Comparison of ENCODE assay signal across 15 mouse cellular contexts in the genomic region with DNA sequence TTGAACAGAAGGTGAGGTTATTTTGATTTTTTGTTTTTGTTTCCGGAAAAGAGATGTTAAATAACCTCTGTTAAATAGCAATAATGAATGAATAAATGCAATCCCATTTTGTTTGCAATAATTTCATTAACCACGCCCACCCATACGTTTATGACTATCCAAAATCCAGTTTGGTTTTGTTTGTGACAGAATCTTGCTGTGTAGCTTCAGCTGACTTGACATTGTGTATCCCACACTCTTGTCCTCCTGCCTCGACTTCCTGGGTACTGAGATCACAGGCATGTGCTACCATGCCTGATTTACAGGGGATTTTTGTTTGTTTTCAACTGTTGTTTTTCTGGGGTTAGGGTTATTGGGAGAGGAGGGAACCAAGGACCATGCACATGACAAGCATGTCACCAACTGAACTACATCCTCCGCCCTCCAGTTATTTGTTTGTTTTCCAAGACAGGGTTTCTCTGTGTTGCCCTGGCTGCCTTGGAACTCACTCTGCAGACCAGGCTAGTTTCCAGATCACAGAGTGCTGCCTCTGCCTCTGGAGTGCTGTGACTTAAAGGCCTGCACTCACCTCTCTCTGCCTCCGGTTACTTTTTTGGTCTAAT. TPM values are rescaled to one million over a fixed set of nuclear protein-coding genes. Genes with fewer than 3 reads are reported as not detected.
DNase-seq lines count a peak whose midpoint lies in the region; ATAC-seq and TF ChIP-seq lines count a peak whose summit lies in the region.
"Had no signal": no experiment of that assay in that cellular context is flagged by ENCODE, and none has a peak within 500 bp of the region (broad histone marks: within the 10 kb centered on the region; RNA-seq: fewer than 3 reads in every experiment).

No protein-coding gene starts in this region.

- H3K9ac ChIP-seq in stomach, postnatal 0 days (ENCODE audit: low read length) = no peak overlapping the region

- H3K4me3 ChIP-seq in megakaryocyte, embryonic 14.5 days (replicated peaks) = peak overlapping the region; percentile 54
- no peak overlapping the region for H3K4me3 ChIP-seq in brown adipose tissue, adult 24 weeks (ENCODE audit: insufficient read depth, low read depth, low read length)
- H3K4me3 ChIP-seq in stomach, postnatal 0 days (ENCODE audit: low read depth, low read length) = no peak overlapping the region
- H3K4me3 ChIP-seq in embryonic facial prominence, embryonic 10.5 days = no peak overlapping the region

- H3K4me1 ChIP-seq in megakaryocyte, embryonic 14.5 days = peaks cover 52% of the 10 kb centered on the region
- H3K4me1 ChIP-seq in brown adipose tissue, adult 24 weeks (ENCODE audit: control insufficient read depth, insufficient read depth, insufficient read length, low read length) = peaks cover 6% of the 10 kb centered on the region
- peaks cover 4% of the 10 kb centered on the region; the same call in 1 of the 2 replicates for H3K4me1 ChIP-seq in stomach, postnatal 0 days (replicated peaks; ENCODE audit: control insufficient read depth, insufficient read depth)
- H3K4me1 ChIP-seq in embryonic facial prominence, embryonic 10.5 days = peaks cover 28% of the 10 kb centered on the region

- TF ChIP-seq CTCF in stomach, postnatal 0 days (IDR thresholded peaks at IDR 0.05; ENCODE audit: low read depth) = no peak

- ATAC-seq in megakaryocyte, adult 5-6 weeks (ENCODE audit: poor library complexity, severe bottlenecking) = no peak
- no peak for ATAC-seq in stomach, postnatal 0 days (ENCODE audit: low FRiP score, low TSS enrichment)

- 0 out of 2 replicates have a peak overlapping the region, but pooled peaks have one; percentile 5 for H3K4me2 ChIP-seq in stomach, postnatal 0 days (replicated peaks; ENCODE audit: low read depth)

- intact Hi-C loops in heart, postnatal 25 days (cut with DNase I) = no loop called here

- H3K9me3 ChIP-seq in megakaryocyte, embryonic 14.5 days = no peaks in the 10 kb centered on the region
- H3K9me3 ChIP-seq in stomach, postnatal 0 days (ENCODE audit: control insufficient read depth, low read length) = no peaks in the 10 kb centered on the region
- H3K9me3 ChIP-seq in embryonic facial prominence, embryonic 10.5 days = no peaks in the 10 kb centered on the region
- H3K9me3 ChIP-seq: forebrain, embryonic 13.5 days; neural tube, embryonic 13.5 days had no signal

- H3K27ac ChIP-seq in brown adipose tissue, adult 24 weeks (replicated peaks; ENCODE audit: low read depth, low read length) = peak overlapping the region; percentile 45; the same call in 1 of the 2 replicates
- no peak overlapping the region for H3K27ac ChIP-seq in stomach, postnatal 0 days (replicated peaks)
- H3K27ac ChIP-seq in embryonic facial prominence, embryonic 10.5 days (replicated peaks) = no peak overlapping the region

- TF ChIP-seq EP300 in stomach, postnatal 0 days (optimal IDR thresholded peaks at IDR 0.05) = no peak

- peak; percentile 81 for DNase-seq in heart, adult 11 months
- no peak for DNase-seq in heart, postnatal 25 days (ENCODE audit: low spot score)
- DNase-seq in stomach, postnatal 0 days (ENCODE audit: low spot score) = no peak
- DNase-seq in embryonic facial prominence, embryonic 10.5 days (ENCODE audit: low spot score) = no peak
- DNase-seq: cerebellum, postnatal 36 days; heart, adult 18-20 months; heart, postnatal 36 days; lung, postnatal 36 days; midbrain, embryonic 14.5 days; thymus, postnatal 4 days had no signal

- WGBS in stomach, postnatal 0 days = 59% methylated on average over 6 of the region's 6 CpGs
- WGBS in embryonic facial prominence, embryonic 10.5 days = 72% methylated on average over 6 of the region's 6 CpGs

- H3K27me3 ChIP-seq in megakaryocyte, embryonic 14.5 days (replicated peaks) = no peaks in the 10 kb centered on the region
- H3K27me3 ChIP-seq in stomach, postnatal 0 days (ENCODE audit: control insufficient read depth, insufficient read depth, low read length) = no peaks in the 10 kb centered on the region
- H3K27me3 ChIP-seq in embryonic facial prominence, embryonic 10.5 days (replicated peaks; ENCODE audit: low read depth, poor library complexity, severe bottlenecking) = no peaks in the 10 kb centered on the region
- H3K27me3 ChIP-seq: forebrain, embryonic 13.5 days; neural tube, embryonic 13.5 days had no signal

- H3K36me3 ChIP-seq in megakaryocyte, embryonic 14.5 days (replicated peaks; ENCODE audit: low read length) = peaks cover 4% of the 10 kb centered on the region
- no peaks in the 10 kb centered on the region for H3K36me3 ChIP-seq in stomach, postnatal 0 days (ENCODE audit: control insufficient read depth, insufficient read depth, low read length)
- H3K36me3 ChIP-seq in embryonic facial prominence, embryonic 10.5 days (replicated peaks) = no peaks in the 10 kb centered on the region; the same call in 1 of the 2 replicates
- H3K36me3 ChIP-seq: neural tube, embryonic 13.5 days had no signal

RNA-seq across cellular contexts. Expression of a gene that starts 1.1 kb away (rescaled TPM):
- total RNA-seq in heart, postnatal 25 days (2021) = 10 to 100 TPM; 58.9 to 64.6 TPM
- polyA plus RNA-seq in megakaryocyte, embryonic 14.5 days (2012; ENCODE audit: insufficient read depth, low replicate concordance) = 124 and 126 TPM in 2 replicates
- 226 and 247 TPM in 2 replicates for total RNA-seq in megakaryocyte, adult 5-6 weeks (2015)
- total RNA-seq in megakaryocyte, adult 5-6 weeks (2017) = 120 and 135 TPM in 2 replicates
- polyA plus RNA-seq in brown adipose tissue, adult 24 weeks (2012; ENCODE audit: insufficient read depth, insufficient read length, missing spikeins) = 158 and 181 TPM in 2 replicates
- 143 TPM in 2 replicates for polyA plus RNA-seq in stomach, postnatal 0 days (2015; fragmentation: Nextera tagmentation; extraction: Ambion mirVana)
- 147 and 160 TPM in 2 replicates for polyA plus RNA-seq in embryonic facial prominence, embryonic 10.5 days (2016; fragmentation: Nextera tagmentation; extraction: Ambion mirVana)
